Mouse (Mus musculus) regulatory T cell (primary cell): Measurements from ENCODE around the gene Srxn1.
"Not testable (repeated sequence)": the region's sequence is repeated elsewhere in the genome, so short reads cannot be mapped to it uniquely, and the experiment has no call there.

Experiments used
- in situ Hi-C: fragments of 300-600 bp; cut with MboI, MseI; formaldehyde crosslinking; loops from one replicate; pipeline ENCODE4 v1.15.1; 2025; ENCODE audit warnings: high pct_unique_total_duplicates

Srxn1 gene

DNA sequence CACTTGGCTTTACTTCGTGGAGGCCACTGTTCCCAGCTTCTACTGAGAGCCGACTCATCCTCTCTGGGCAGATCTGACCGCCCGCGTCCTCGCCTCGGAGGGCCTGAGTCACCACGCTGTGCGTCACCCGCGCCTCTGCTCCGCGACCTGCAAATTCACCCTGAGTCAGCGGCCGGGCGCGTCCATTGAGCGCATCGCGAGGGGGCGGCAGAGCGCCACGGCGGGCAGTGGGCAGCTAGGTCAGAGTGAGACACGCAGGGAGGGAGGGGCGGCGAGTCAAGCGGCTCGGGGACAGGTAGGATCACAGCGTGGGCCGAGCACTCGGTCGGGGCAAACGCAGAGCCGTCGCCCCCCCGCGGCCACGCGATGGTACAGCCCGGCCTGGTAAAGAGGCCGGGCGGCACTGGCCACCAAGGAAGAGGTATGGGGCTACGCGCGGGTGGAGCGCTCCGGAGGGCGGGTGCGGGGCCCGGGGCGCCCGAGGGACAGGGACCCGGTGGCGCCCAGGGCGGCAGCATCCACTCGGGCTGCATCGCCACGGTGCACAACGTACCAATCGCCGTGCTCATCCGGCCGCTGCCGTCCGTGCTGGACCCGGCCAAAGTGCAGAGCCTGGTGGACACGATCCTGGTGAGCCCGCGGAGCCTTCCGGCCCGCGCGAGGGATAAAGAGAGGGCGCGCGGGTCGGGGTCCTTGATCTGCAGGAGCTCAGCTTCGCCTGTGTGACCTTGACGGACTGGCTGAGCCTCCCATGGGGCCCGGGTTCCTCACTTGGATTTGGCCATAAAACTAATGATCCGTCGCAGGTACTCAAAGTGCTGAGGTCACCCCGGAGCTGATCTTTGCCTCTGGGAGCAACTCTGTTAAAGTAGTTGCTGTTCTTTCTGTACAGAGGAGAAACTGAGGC lies at the start of gene Srxn1:
Gene Srxn1, plus strand, starts transcription at position 199 of the 907 bp plus-strand sequence.
- in situ Hi-C loops = no loop called here

DNA sequence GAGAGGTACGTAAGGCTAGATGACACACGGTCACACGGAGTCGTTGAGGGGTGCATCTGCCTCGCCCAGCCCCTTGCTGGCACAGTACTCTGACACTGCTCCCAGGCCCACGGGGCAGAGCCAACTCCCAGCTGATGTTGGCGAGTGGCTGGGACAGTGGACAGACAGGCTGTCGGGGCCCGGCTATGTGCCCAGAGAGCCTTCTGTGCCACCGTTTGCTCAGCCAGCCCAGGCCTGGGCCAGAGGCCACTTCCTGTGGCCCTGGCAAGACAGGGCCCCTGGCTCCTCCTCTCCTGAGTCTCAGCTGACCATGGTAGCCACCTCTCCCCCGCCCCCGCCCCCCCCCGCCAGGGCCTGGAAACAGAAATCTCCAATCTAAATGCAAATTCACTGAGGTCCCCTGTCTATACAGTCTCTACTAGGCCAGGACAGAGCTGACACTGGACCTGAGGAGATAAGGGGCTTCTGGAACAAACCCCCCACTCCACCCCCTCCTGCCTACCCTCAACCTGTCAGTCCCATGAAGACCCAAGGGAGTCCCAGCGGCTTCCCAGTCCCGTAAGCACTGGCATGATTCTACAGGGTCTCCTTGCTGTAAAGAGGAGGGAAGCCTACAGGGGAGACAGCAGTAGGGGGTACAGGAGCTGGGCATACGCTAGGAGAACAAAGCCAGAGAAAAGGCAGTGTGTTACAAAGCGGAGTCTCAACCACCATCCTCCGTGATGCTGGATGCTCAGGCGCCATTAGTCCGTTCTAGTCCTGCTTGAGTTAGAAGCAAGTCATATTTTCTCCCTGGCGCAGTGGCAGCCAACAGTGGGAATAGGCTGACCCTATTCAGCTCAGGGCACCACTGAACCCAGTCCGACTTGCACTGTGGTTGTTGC lies 48.7 kb upstream of the Srxn1 start:
- in situ Hi-C loops = no loop called here

DNA sequence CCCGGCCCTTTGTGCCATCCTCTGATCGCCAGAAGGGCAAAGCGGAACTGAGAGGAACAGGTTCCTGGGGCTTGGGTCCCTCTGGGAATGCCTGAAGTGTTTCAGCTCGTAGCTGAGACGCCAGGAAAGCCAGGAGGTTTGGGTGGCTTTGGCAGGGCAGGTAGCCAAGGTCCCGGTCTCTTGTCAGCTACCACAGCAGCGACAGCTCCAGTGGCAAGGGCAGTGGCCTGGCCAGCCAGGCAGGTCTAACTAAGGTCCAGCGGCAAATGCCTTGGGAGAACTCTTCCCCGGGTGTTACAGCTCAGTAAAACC lies 48.1 kb upstream of the Srxn1 start:
- in situ Hi-C loops = no loop called here

DNA sequence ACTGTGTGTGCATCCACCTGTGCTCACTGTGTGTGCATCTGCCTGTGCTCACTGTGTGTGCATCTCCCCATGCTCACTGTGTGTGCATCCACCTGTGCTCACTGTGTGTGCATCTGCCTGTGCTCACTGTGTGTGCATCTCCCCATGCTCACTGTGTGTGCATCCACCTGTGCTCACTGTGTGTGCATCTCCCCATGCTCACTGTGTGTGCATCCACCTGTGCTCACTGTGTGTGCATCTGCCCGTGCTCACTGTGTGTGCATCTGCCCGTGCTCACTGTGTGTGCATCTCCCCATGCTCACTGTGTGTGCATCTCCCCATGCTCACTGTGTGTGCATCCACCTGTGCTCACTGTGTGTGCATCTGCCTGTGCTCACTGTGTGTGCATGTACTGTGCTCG lies 42.5 kb upstream of the Srxn1 start:
- in situ Hi-C loops = not testable (repeated sequence)

DNA sequence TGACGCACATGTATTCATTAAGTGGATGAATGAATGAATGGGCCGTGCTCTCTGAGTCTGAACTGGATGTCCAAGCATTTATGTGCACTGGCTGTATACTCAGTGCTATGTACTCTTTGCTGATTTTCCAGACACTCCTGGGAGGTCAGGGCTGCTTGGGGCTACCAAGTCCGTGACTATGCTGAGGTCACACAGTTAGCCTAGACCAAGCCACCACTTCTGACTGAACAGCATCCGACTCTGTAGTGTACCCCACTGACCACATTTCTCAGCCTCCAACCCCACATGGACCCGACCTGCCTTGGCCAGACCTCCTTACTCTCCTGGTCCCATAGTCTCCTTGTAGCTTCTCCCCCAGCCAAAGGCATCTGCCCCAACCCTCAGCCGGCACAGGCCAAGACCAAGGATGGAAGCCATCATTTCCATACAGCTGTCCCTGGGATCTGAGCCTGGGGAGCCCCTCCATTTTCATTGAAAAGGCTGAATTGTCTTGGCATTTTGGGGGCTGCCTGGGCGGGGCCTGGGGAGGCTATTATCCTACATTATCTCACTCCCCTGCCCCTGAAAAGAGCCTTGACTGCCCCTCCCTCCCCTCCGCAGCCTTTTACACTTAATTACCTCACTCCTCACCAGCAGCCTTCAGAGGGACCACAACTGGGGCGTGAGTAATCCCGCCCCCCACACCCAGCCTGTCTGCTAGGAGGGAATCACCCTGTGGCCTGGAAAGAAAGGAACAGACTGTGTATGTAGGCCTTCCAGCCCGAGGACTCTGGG lies 36.5 kb upstream of the Srxn1 start:
- in situ Hi-C loops = no loop called here

GRCm38 (mm10) chr2:152069434-152069786 lies 35.9 kb upstream of the Srxn1 start:
- in situ Hi-C loops = no loop called here

DNA sequence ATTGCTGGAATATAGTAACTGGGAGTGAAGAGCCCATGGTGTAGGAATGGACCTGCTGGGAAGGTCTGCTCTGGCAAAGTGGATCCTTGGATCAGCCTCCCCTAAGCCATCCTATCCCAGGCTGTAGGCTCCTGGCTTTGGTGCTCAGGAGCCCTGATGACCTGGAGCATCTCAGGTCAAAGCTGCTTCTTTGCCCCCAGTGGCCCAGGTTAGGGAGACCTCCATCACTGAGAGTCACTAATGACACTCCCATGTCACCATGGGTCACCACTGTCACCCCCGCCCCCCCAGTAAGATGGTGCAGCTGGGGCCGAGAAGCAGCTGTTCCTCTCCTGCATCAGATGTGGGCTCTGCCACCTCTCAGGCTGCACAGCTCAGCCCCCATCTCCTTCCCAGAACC lies 35.4 kb upstream of the Srxn1 start:
- in situ Hi-C loops = no loop called here

GRCm38 (mm10) chr2:152074521-152074920 lies 30.8 kb upstream of the Srxn1 start:
- in situ Hi-C loops = no loop called here

GRCm38 (mm10) chr2:152075294-152075889 lies 29.9 kb upstream of the Srxn1 start:
- in situ Hi-C loops = no loop called here

GRCm38 (mm10) chr2:152077337-152077736 lies 28.0 kb upstream of the Srxn1 start:
- in situ Hi-C loops = no loop called here

- in situ Hi-C loops = no loop called here
These were observed 24.4 kb upstream of the Srxn1 start, which contains the start of gene Scrt2 for GRCm38 (mm10) chr2:152080685-152081541. Gene Scrt2 (plus strand): TSS chr2:152081529.

DNA sequence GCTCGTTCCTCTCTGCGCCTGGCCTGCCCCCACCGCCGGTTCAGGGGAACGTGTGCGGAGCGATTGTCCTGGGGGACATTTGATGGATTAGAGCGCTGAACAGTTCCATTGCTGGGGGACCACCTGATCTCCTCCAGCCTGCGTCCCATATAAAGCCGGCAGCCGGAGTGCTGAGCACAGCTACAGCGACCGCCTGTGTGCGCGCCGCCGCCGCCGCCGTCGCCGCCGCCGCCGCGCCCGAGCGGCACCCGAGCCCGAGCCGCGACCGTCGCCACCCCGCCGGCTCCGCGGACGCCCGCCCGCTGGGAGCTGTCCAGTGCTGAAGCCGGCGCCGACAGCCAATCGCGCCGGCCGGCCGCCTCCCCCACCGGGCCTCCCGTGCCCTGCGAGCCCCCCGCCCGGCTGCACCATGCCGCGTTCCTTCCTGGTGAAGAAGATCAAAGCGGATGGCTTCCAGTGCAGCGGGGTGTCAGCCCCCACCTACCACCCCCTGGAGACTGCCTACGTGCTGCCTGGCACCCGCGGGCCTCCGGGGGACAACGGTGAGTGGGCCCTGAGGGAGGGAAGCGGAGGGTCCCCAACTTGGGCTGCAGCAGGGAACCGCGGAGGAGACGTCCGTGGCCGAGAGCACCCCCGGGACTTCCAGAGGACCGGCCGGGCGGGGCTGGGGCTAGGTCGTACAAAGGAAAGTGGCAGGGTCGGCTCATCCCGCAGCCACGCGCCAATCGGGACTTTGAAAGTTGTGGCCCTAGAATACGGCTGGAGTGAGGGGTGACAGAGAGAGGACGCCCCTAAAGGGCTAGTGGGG lies 23.5 kb upstream of the Srxn1 start:
- in situ Hi-C loops = no loop called here

DNA sequence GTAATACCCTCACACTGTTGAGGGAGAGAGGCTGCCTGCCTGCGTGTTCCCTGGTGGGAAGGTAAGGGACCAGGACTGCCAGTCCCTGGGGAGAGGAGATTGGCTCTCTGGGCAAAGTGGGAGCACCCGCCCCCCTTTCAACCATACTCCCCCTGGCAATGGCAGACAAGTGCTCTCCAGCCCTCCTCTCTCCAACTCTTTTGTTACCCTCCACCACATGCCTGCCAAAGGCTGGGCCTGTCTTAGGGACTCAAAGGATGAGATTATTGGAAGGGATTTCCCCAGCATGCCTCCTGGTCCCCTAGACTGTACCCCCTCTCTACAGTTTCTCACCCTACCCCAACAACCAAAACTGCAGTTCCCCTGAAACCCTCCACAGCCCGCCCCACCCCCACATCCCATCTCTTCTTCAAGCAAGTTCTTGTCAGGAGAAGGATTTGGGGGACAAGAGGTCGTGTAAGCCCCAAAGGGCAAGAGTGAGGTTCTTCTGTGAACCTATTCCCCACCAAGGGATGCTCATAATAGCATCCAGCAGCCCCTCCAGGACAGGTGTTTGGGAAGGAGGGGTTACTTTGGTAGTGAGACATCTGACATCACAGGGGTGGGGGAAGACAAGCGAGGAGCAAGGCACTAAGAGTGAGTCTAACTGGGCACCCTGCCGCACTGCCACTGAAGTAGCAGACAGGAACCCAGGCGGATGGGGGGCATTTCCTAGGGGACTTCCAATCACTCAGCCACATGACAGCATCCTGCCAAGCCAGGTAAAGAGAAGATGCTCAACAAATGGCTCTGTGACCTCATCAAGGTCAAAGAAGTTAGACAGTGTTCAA lies 22.6 kb upstream of the Srxn1 start:
- in situ Hi-C loops = no loop called here

GRCm38 (mm10) chr2:152083411-152083810 lies 21.9 kb upstream of the Srxn1 start:
- in situ Hi-C loops = no loop called here

DNA sequence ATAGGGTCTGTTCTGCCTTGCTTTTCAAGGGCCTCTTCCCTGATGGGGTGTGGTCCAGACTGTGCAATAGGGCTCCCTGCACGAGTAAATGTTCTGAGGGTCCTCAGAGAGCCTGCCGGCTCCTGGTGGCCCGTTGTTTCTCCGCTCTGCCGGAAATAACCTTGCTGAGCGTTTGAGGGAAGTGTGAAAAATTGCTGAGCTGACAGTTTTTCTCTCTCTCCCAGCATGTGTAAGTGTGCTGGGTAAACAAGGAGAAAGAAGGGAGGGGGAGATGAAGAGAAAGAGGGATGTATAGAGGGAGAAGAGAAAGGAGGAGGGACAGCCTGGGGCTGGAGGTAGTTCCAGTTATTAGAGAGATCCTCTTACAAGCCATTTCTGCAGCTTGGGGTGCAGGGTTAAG lies 21.0 kb upstream of the Srxn1 start:
- in situ Hi-C loops = no loop called here

GRCm38 (mm10) chr2:152085414-152085813 lies 19.9 kb upstream of the Srxn1 start:
- in situ Hi-C loops = no loop called here

- in situ Hi-C loops = no loop called here
These were observed 18.9 kb upstream of the Srxn1 start for GRCm38 (mm10) chr2:152086451-152086850.

DNA sequence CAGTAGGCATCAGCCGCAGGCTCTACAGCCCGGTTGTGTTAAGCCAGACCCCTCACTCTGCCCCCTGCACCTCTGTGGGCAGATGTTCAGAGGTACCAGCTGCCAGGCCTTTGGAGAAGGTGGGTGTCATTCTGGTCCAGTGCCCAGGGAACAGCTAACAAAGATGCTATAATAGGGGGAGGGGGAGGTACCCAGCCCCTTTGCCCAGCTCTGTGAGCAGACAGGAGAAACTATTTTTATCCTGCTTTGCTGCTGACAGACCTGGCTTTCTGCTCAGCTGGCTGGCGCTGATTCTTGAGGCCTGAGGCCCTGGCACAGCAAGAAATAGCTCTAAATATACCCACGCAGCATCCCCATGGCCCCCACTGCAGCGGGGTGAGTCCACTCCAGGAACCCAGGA lies 18.2 kb upstream of the Srxn1 start:
- in situ Hi-C loops = no loop called here

DNA sequence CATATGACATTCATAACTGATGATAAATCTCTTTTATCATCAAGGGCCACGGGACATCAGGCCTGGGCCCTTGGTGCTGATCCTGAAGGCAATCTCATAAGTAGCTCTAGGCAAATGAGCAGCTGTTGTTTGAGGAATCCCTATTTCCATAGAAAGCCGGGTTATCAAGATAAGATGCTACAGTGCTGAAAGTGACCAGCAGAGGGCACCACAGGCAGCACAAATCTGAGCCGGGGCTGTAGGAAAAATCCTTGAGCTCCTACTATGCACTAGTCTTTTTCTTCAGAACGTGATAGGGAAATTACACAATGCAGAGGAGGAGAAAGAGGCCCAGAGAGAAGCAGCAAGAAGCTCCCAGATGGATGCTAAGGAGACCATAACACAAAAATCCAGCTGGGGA lies 16.2 kb upstream of the Srxn1 start:
- in situ Hi-C loops = no loop called here
